Mouse (Mus musculus) CD8-positive naive resting alpha-beta T cell, adult 57 days (primary cell): ENCODE measurements around the gene Vmn2r39. TPM values are rescaled to one million over a fixed set of nuclear protein-coding genes. Genes with fewer than 3 reads are reported as not detected.

Experiments
- total RNA-seq: library from RNA; stranded (reverse); gene quantifications from one replicate; pipeline ENCODE4 v1.2.4, GENCODE M21; 2023

The Vmn2r39 gene
- not detected for total RNA-seq

GRCm38 (mm10) chr7:9030698-9031097 is at the start of gene Vmn2r39:
Vmn2r39 (minus strand) TSS chr7:9030798.

Other genes with a start within 250 kb of the Vmn2r39 start
- gene Vmn2r40, start 99.4 kb downstream of the Vmn2r39 start, total RNA-seq = not detected
- not detected for gene Vmn2r38, start 67.1 kb upstream of the Vmn2r39 start, total RNA-seq
- gene Vmn2r37, start 192.9 kb upstream of the Vmn2r39 start, total RNA-seq = not detected